Mouse (Mus musculus) urinary bladder, postnatal 25 days (tissue): ENCODE results near the gene Pecam1.
"Not testable (repeated sequence)": the region's sequence is repeated elsewhere in the genome, so short reads cannot be mapped to it uniquely, and the experiment has no call there.

Source experiments
- DNase-seq: peaks from one replicate; pipeline ENCODE4 v3.0.0; 2022; ENCODE audit warnings: low spot score

Pecam1 gene

GRCm38 (mm10) chr11:106770195-106770974, 20.0 kb upstream of the Pecam1 start:
- DNase-seq: no peak

GRCm38 (mm10) chr11:106767516-106767915, 17.1 kb upstream of the Pecam1 start:
- no peak for DNase-seq

- no peak for DNase-seq
These were observed 16.3 kb upstream of the Pecam1 start for GRCm38 (mm10) chr11:106766611-106767162.

- DNase-seq: no peak
These were observed 12.4 kb upstream of the Pecam1 start for GRCm38 (mm10) chr11:106762800-106763185.

GRCm38 (mm10) chr11:106762139-106762799, 11.8 kb upstream of the Pecam1 start:
- DNase-seq: no peak

GRCm38 (mm10) chr11:106760511-106760910, 10.1 kb upstream of the Pecam1 start:
- DNase-seq: no peak

- no peak for DNase-seq
These were observed 8.6 kb upstream of the Pecam1 start for GRCm38 (mm10) chr11:106759028-106759427.

- no peak for DNase-seq
These were observed 5.2 kb upstream of the Pecam1 start for GRCm38 (mm10) chr11:106755583-106755982.

- no peak for DNase-seq
These were observed 2.9 kb upstream of the Pecam1 start for GRCm38 (mm10) chr11:106753314-106753713.

- no peak for DNase-seq
These were observed 1.7 kb upstream of the Pecam1 start for GRCm38 (mm10) chr11:106752103-106752502.

GRCm38 (mm10) chr11:106751039-106752018, 901 bp upstream of the Pecam1 start, which contains the start of gene Milr1:
TSS of gene Milr1 (plus strand) at chr11:106751226.
- no peak for DNase-seq

GRCm38 (mm10) chr11:106749557-106750120, 789 bp downstream of the Pecam1 start:
- not testable (repeated sequence) for DNase-seq

- DNase-seq: no peak
These were observed 5.5 kb downstream of the Pecam1 start for GRCm38 (mm10) chr11:106744949-106745348.

GRCm38 (mm10) chr11:106742388-106742841, 8.0 kb downstream of the Pecam1 start:
- no peak for DNase-seq

- no peak for DNase-seq
These were observed 8.6 kb downstream of the Pecam1 start for GRCm38 (mm10) chr11:106741826-106742225.

- DNase-seq: no peak
These were observed 9.2 kb downstream of the Pecam1 start for GRCm38 (mm10) chr11:106741232-106741631.

GRCm38 (mm10) chr11:106740724-106741123, 9.7 kb downstream of the Pecam1 start:
- DNase-seq: not testable (repeated sequence)

- DNase-seq: no peak
These were observed 11.3 kb downstream of the Pecam1 start for GRCm38 (mm10) chr11:106739116-106739515.

- no peak for DNase-seq
These were observed 13.2 kb downstream of the Pecam1 start for GRCm38 (mm10) chr11:106737178-106737621.

GRCm38 (mm10) chr11:106736614-106737013, 13.8 kb downstream of the Pecam1 start:
- no peak for DNase-seq

GRCm38 (mm10) chr11:106730714-106731113, 19.7 kb downstream of the Pecam1 start:
- no peak for DNase-seq
